Mouse (Mus musculus): Measurements from ENCODE around the gene Mansc4.
A peak's percentile ranks its signal among the peaks of the same experiment; 100 is the strongest.

The Mansc4 gene

GRCm38 (mm10) chr6:147075808-147076387 is 10.9 kb downstream of the Mansc4 start:
- DNase-seq: no peak

- no peak for DNase-seq
These were observed 21.9 kb downstream of the Mansc4 start for GRCm38 (mm10) chr6:147064944-147065261.

GRCm38 (mm10) chr6:147064226-147064943 is 22.4 kb downstream of the Mansc4 start:
- DNase-seq: no peak

- no peak for DNase-seq
These were observed 24.1 kb downstream of the Mansc4 start for GRCm38 (mm10) chr6:147062694-147063093.

GRCm38 (mm10) chr6:147062034-147062433 is 24.8 kb downstream of the Mansc4 start:
- no peak for DNase-seq

GRCm38 (mm10) chr6:147061630-147062029 is 25.2 kb downstream of the Mansc4 start:
- no peak for DNase-seq

GRCm38 (mm10) chr6:147059326-147059725 is 27.5 kb downstream of the Mansc4 start:
- DNase-seq: no peak

- DNase-seq: no peak
These were observed 31.4 kb downstream of the Mansc4 start for GRCm38 (mm10) chr6:147055374-147055977.

- DNase-seq: no peak
These were observed 32.8 kb downstream of the Mansc4 start for GRCm38 (mm10) chr6:147053785-147054646.

- DNase-seq: no peak
These were observed 34.4 kb downstream of the Mansc4 start for GRCm38 (mm10) chr6:147052440-147052839.

- DNase-seq: no peak
These were observed 35.2 kb downstream of the Mansc4 start for GRCm38 (mm10) chr6:147051666-147052065.

- DNase-seq: no peak
These were observed 37.5 kb downstream of the Mansc4 start for GRCm38 (mm10) chr6:147049239-147049805.

GRCm38 (mm10) chr6:147043633-147044032 is 43.2 kb downstream of the Mansc4 start:
- DNase-seq: no peak

GRCm38 (mm10) chr6:147042291-147043290 is 44.2 kb downstream of the Mansc4 start, which contains the start of gene Mrps35:
Gene Mrps35, plus strand, starts transcription at chr6:147042764.
- peak; percentile 92 for DNase-seq

GRCm38 (mm10) chr6:147032303-147032925 is 54.4 kb downstream of the Mansc4 start, which contains the start of gene Rep15:
Gene Rep15, plus strand, starts transcription at chr6:147032584.
- no peak for DNase-seq

GRCm38 (mm10) chr6:147030096-147030885 is 56.5 kb downstream of the Mansc4 start:
- no peak for DNase-seq

GRCm38 (mm10) chr6:147029591-147029990 is 57.2 kb downstream of the Mansc4 start:
- DNase-seq: no peak

- DNase-seq: no peak
These were observed 58.4 kb downstream of the Mansc4 start for GRCm38 (mm10) chr6:147028396-147028795.

All from thymus, postnatal 14 days (tissue).